Mouse (Mus musculus): ENCODE results near the gene Gm28710.

DNA sequence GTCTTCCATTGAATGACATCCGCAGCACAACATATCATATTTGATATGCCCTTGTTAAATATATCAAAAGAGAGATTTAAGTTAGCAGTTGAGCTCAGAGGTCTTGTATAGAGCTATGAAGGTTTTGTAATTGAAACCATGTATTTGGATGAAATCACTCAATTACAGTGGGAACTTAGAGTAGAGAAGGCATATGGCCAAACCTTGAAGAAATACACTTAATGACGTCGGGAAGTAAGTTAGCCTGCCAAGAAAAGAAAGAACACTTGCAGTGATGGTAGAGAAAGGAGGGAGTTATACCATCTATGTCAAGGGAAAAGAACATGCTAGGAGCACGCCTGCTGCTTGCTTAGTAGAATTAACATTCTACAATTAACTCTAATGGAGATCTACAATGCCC lies 11.1 kb downstream of the Gm28710 start:
- TF ChIP-seq CTCF (IDR thresholded peaks at IDR 0.05; ENCODE audit: low read depth, low read length), result no peak
- TF ChIP-seq POLR2AphosphoS5 (IDR thresholded peaks at IDR 0.05; ENCODE audit: insufficient replicate concordance, low read depth, low read length), result no peak
- no peak for TF ChIP-seq TAL1 (conservative IDR thresholded peaks at IDR 0.05; ENCODE audit: low read depth, low read length)
- TF ChIP-seq GATA1 (IDR thresholded peaks at IDR 0.05; ENCODE audit: borderline replicate concordance, low read length), result no peak
- no peak for TF ChIP-seq GATA2 (IDR thresholded peaks at IDR 0.05; ENCODE audit: borderline replicate concordance, low read depth, low read length)

All from G1E (cell line).